Mouse (Mus musculus) limb, embryonic 11.5 days (tissue): Measurements from ENCODE around the gene Psmb8. TPM values are rescaled to one million over a fixed set of nuclear protein-coding genes. Genes with fewer than 3 reads are reported as not detected.

ENCODE experiments used
- ATAC-seq: fragments of 200-750 bp; cut with Nextera tagmentation; 2 replicates; pipeline ENCODE4 v1.8.0; 2017; ENCODE audit warnings: low read depth; ENCODE audit not compliant: insufficient number of reproducible peaks, low FRiP score, low TSS enrichment
- DNase-seq: peaks from one replicate; pipeline ENCODE4 v3.0.0-alpha.2; 2015; ENCODE audit warnings: low spot score
- H3K27ac ChIP-seq: fragments of 300-500 bp; sonication (generic); replicated peaks from 2 replicates; pipeline ENCODE4 v1.5.1; 2014; ENCODE audit warnings: low read depth, mild to moderate bottlenecking, low read length
- H3K27me3 ChIP-seq: fragments of 300-500 bp; sonication (generic); 2 replicates; pipeline ENCODE4 v1.6.1; 2014; ENCODE audit warnings: mild to moderate bottlenecking, low read length, mixed read lengths; ENCODE audit not compliant: control insufficient read depth, insufficient read depth
- H3K36me3 ChIP-seq: fragments of 300-500 bp; sonication (generic); 2 replicates; pipeline ENCODE4 v1.6.1; 2014; ENCODE audit warnings: mild to moderate bottlenecking, low read length, moderate library complexity, mixed read lengths; ENCODE audit not compliant: control insufficient read depth, insufficient read depth
- H3K4me1 ChIP-seq: fragments of 300-500 bp; sonication (generic); 2 replicates; pipeline ENCODE4 v1.6.1; 2014; ENCODE audit warnings: low read length, mixed read lengths; ENCODE audit not compliant: control insufficient read depth, insufficient read depth
- H3K4me2 ChIP-seq: fragments of 300-500 bp; sonication (generic); 2 replicates; pipeline ENCODE4 v1.6.1; 2014; ENCODE audit warnings: low read depth, mild to moderate bottlenecking, moderate library complexity; ENCODE audit not compliant: severe bottlenecking
- H3K4me3 ChIP-seq: fragments of 300-500 bp; sonication (generic); 2 replicates; pipeline ENCODE4 v1.5.1; 2014; ENCODE audit warnings: low read depth, low read length
- H3K9ac ChIP-seq: fragments of 300-500 bp; sonication (generic); 2 replicates; pipeline ENCODE4 v1.6.1; 2014; ENCODE audit warnings: mild to moderate bottlenecking, low read length
- H3K9me3 ChIP-seq: fragments of 300-500 bp; sonication (generic); 2 replicates; pipeline ENCODE4 v1.6.1; 2016; ENCODE audit warnings: low read length; ENCODE audit not compliant: control insufficient read depth
- WGBS: fragments of 180-500 bp; shearing (Covaris S2); extraction: QIAGEN DNeasy Blood & Tissue Kit; methylation state at CpG from one replicate; pipeline ENCODE4 v1.1.7; 2014; 5-methylcytosine and 5-hydroxymethylcytosine counted together
- polyA plus RNA-seq: library from polyadenylated mRNA; unstranded; fragments of >200 nt; fragmentation: Nextera tagmentation; extraction: Ambion mirVana; gene quantifications from 2 replicates; pipeline ENCODE4 v1.2.1, GENCODE M21; 2014

The Psmb8 gene
- polyA plus RNA-seq, 1 experiment from 2014 or later = 1.7 TPM

GRCm38 (mm10) chr17:34170877-34171498 is 26.5 kb upstream of the Psmb8 start:
- no peak overlapping the region for H3K4me3 ChIP-seq
- no peak overlapping the region for H3K27ac ChIP-seq
- H3K27me3 ChIP-seq = peaks cover 3% of the 10 kb centered on the region; the same call in 1 of the 2 replicates
- no peaks in the 10 kb centered on the region for H3K36me3 ChIP-seq
- no peaks in the 10 kb centered on the region for H3K4me1 ChIP-seq
- no peak overlapping the region for H3K9ac ChIP-seq
- H3K4me2 ChIP-seq = no peak overlapping the region
- no peaks in the 10 kb centered on the region for H3K9me3 ChIP-seq
- DNase-seq (peak; percentile 86), ATAC-seq (no peak)
- 42% methylated on average over 13 of the region's 13 CpGs for WGBS

- Histone ChIP-seq H3K27me3 (peaks cover 3% of the 10 kb centered on the region; the same call in 1 of the 2 replicates), H3K4me3 (no peak overlapping the region)
- 95% methylated on average over 5 of the region's 5 CpGs for WGBS
These were observed 25.0 kb upstream of the Psmb8 start for GRCm38 (mm10) chr17:34172528-34172927.

GRCm38 (mm10) chr17:34174075-34174474 is 23.4 kb upstream of the Psmb8 start:
- Histone ChIP-seq H3K9ac (no peak overlapping the region), H3K4me3 (no peak overlapping the region), H3K4me2 (no peak overlapping the region), H3K9me3 (no peaks in the 10 kb centered on the region), H3K27me3 (peaks cover 2% of the 10 kb centered on the region; the same call in 1 of the 2 replicates), H3K4me1 (no peaks in the 10 kb centered on the region), H3K27ac (no peak overlapping the region), H3K36me3 (no peaks in the 10 kb centered on the region)
- 79% methylated on average over 1 of the region's 1 CpGs for WGBS
- ATAC-seq (no peak), DNase-seq (no peak)

More at GRCm38 (mm10) chr17:34172528-34172927, 25.0 kb upstream of the Psmb8 start:
- no peaks in the 10 kb centered on the region for H3K4me1 ChIP-seq
- no peak overlapping the region for H3K9ac ChIP-seq
- H3K9me3 ChIP-seq = no peaks in the 10 kb centered on the region
- H3K36me3 ChIP-seq = no peaks in the 10 kb centered on the region
- ATAC-seq (no peak), DNase-seq (no peak)
- H3K4me2 ChIP-seq = no peak overlapping the region
- H3K27ac ChIP-seq = no peak overlapping the region

- DNase-seq (no peak), ATAC-seq (no peak)
- WGBS = 70% methylated on average over 4 of the region's 4 CpGs
These were observed 20.3 kb upstream of the Psmb8 start for GRCm38 (mm10) chr17:34177179-34177578.

GRCm38 (mm10) chr17:34179019-34179418 is 18.5 kb upstream of the Psmb8 start:
- Histone ChIP-seq H3K36me3 (no peaks in the 10 kb centered on the region), H3K4me1 (no peaks in the 10 kb centered on the region), H3K4me3 (no peak overlapping the region), H3K4me2 (no peak overlapping the region), H3K9ac (no peak overlapping the region), H3K27me3 (0 out of 2 replicates have a peak, but pooled peaks cover 3% of the 10 kb centered on the region), H3K9me3 (no peaks in the 10 kb centered on the region), H3K27ac (no peak overlapping the region)
- DNase-seq = no peak
- ATAC-seq = no peak
- 64% methylated on average over 6 of the region's 6 CpGs for WGBS

More at GRCm38 (mm10) chr17:34177179-34177578, 20.3 kb upstream of the Psmb8 start:
- Histone ChIP-seq H3K9me3 (no peaks in the 10 kb centered on the region), H3K36me3 (no peaks in the 10 kb centered on the region), H3K4me3 (no peak overlapping the region), H3K9ac (no peak overlapping the region), H3K4me2 (no peak overlapping the region), H3K27ac (no peak overlapping the region), H3K27me3 (no peaks in the 10 kb centered on the region), H3K4me1 (no peaks in the 10 kb centered on the region)

GRCm38 (mm10) chr17:34179913-34180859 is 17.3 kb upstream of the Psmb8 start:
- H3K4me3 ChIP-seq = no peak overlapping the region
- H3K4me1 ChIP-seq = no peaks in the 10 kb centered on the region
- no peak overlapping the region for H3K27ac ChIP-seq
- H3K27me3 ChIP-seq = peaks cover 3% of the 10 kb centered on the region; the same call in 1 of the 2 replicates
- DNase-seq (no peak), ATAC-seq (no peak)
- H3K36me3 ChIP-seq = no peaks in the 10 kb centered on the region
- H3K9ac ChIP-seq = no peak overlapping the region
- no peak overlapping the region for H3K4me2 ChIP-seq
- H3K9me3 ChIP-seq = no peaks in the 10 kb centered on the region
- WGBS = 73% methylated on average over 13 of the region's 13 CpGs

GRCm38 (mm10) chr17:34183564-34184219 is 13.8 kb upstream of the Psmb8 start:
- 78% methylated on average over 15 of the region's 15 CpGs for WGBS
- DNase-seq = no peak

GRCm38 (mm10) chr17:34185526-34185925 is 12.0 kb upstream of the Psmb8 start:
- no peak overlapping the region for H3K9ac ChIP-seq
- 0 out of 2 replicates have a peak, but pooled peaks cover 7% of the 10 kb centered on the region for H3K4me1 ChIP-seq
- H3K27ac ChIP-seq = no peak overlapping the region
- DNase-seq (no peak), ATAC-seq (no peak)
- no peak overlapping the region for H3K4me3 ChIP-seq
- no peak overlapping the region for H3K4me2 ChIP-seq
- WGBS = 88% methylated on average over 9 of the region's 9 CpGs
- peaks cover 31% of the 10 kb centered on the region for H3K27me3 ChIP-seq
- H3K36me3 ChIP-seq = no peaks in the 10 kb centered on the region
- no peaks in the 10 kb centered on the region for H3K9me3 ChIP-seq

More at GRCm38 (mm10) chr17:34183564-34184219, 13.8 kb upstream of the Psmb8 start:
- Histone ChIP-seq H3K27me3 (peaks cover 27% of the 10 kb centered on the region), H3K9me3 (no peaks in the 10 kb centered on the region), H3K36me3 (no peaks in the 10 kb centered on the region), H3K4me3 (no peak overlapping the region), H3K4me2 (no peak overlapping the region), H3K4me1 (0 out of 2 replicates have a peak, but pooled peaks cover 7% of the 10 kb centered on the region), H3K27ac (no peak overlapping the region), H3K9ac (no peak overlapping the region)
- no peak for ATAC-seq
